Mouse (Mus musculus): ENCODE results near the gene Fam189a2. TPM values are rescaled to one million over a fixed set of nuclear protein-coding genes. Genes with fewer than 3 reads are reported as not detected.

Fam189a2 gene
- polyA plus RNA-seq, 1 experiment from 2014 or later = 0.27 TPM

- H3K27me3 ChIP-seq (ENCODE audit: control insufficient read depth, insufficient read depth, low read length) = no peaks in the 10 kb centered on the region
- no peaks in the 10 kb centered on the region for H3K36me3 ChIP-seq (ENCODE audit: control insufficient read depth, insufficient read depth, low read length)
- no peak for DNase-seq (ENCODE audit: low spot score)
- no peak for ATAC-seq (ENCODE audit: insufficient number of reproducible peaks, low FRiP score, low TSS enrichment, low read depth)
- WGBS = 75% methylated on average over 3 of the region's 3 CpGs
- no peaks in the 10 kb centered on the region for H3K4me1 ChIP-seq (ENCODE audit: control insufficient read depth, insufficient read depth, low read length)
- H3K4me2 ChIP-seq (ENCODE audit: low read depth, severe bottlenecking) = no peak overlapping the region
- no peak overlapping the region for H3K4me3 ChIP-seq (ENCODE audit: low read depth, low read length)
- no peaks in the 10 kb centered on the region for H3K9me3 ChIP-seq (ENCODE audit: control insufficient read depth, low read length)
- no peak overlapping the region for H3K9ac ChIP-seq (ENCODE audit: low read length)
- no peak overlapping the region for H3K27ac ChIP-seq (replicated peaks; ENCODE audit: low read depth, low read length)
Measured at GRCm38 (mm10) chr19:23980598-23980997, 50.2 kb downstream of the Fam189a2 start.

DNA sequence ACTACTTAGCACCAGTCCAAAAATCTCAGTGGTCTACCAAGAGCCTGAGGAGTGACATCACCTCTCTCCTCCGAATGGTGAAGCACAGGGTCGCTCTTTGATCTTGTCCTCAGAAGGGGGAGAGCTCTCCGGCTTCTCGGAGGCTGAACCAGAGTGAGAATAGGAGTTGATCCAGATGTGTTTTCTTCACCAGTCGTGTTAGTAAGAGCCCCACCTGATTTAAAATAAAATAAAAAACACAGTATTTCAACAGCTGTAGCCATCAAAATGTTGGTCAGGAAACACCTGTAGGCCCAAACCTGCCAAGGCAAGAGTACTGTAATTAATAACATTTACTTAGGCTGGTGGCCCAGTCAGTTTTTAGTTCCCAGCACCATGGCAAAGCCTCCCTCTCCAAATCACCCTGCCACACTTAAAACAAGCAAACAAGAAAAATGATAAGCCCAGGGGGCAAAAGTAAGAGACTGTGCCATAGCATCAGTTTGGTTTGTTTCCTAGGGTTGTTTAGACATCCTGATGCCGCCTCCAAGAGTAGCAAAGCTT lies 52.8 kb downstream of the Fam189a2 start:
- DNase-seq (ENCODE audit: low spot score) (no peak), ATAC-seq (ENCODE audit: insufficient number of reproducible peaks, low FRiP score, low TSS enrichment, low read depth) (no peak)
- Histone ChIP-seq H3K4me2 (ENCODE audit: low read depth, severe bottlenecking) (no peak overlapping the region), H3K9ac (ENCODE audit: low read length) (no peak overlapping the region), H3K4me3 (ENCODE audit: low read depth, low read length) (no peak overlapping the region), H3K27ac (replicated peaks; ENCODE audit: low read depth, low read length) (no peak overlapping the region), H3K27me3 (ENCODE audit: control insufficient read depth, insufficient read depth, low read length) (no peaks in the 10 kb centered on the region), H3K36me3 (ENCODE audit: control insufficient read depth, insufficient read depth, low read length) (no peaks in the 10 kb centered on the region), H3K9me3 (ENCODE audit: control insufficient read depth, low read length) (no peaks in the 10 kb centered on the region), H3K4me1 (ENCODE audit: control insufficient read depth, insufficient read depth, low read length) (no peaks in the 10 kb centered on the region)
- WGBS = 42% methylated on average over 6 of the region's 6 CpGs

DNA sequence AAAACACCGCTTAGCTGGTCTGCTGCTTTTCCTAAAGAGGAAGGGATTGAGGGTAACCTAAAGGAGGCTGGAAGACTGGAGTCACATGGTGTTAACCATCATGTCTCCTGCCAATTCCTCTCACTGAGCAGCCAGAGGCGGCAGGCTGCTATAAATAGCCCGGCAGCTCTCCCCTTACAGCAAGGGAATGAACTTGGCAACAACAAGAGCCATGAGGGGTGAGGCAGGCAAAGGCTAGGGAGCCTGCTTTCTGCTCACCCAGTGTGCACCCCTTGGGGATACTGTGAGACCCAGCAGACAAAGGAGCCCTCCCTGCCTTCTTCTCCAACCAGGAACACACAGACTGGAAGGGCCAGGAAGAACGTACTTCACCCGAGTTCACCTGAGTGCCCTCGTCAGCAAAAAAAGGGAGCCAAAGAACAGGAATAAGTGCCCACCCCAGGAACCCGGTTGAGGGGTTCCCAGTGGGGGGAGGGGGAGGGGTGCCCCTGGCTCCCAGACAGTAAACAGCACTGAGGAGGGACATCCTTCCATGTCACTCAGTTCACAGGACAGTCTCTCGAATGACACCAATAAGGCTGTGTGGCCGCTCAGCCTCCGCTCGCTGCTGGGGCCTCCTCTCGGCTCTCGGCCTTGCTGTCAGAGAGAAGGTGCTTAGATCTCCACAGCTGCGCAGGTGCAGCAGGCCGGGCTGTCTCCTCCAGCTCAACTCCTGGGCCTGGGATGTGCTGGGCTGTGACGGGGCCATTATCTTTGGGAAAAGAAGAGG lies 57.8 kb downstream of the Fam189a2 start:
- ATAC-seq (ENCODE audit: insufficient number of reproducible peaks, low FRiP score, low TSS enrichment, low read depth) (peak; percentile 39; the same call in 1 of the 2 replicates), DNase-seq (ENCODE audit: low spot score) (no peak)
- Histone ChIP-seq H3K36me3 (ENCODE audit: control insufficient read depth, insufficient read depth, low read length) (no peaks in the 10 kb centered on the region), H3K4me1 (ENCODE audit: control insufficient read depth, insufficient read depth, low read length) (no peaks in the 10 kb centered on the region), H3K27me3 (ENCODE audit: control insufficient read depth, insufficient read depth, low read length) (no peaks in the 10 kb centered on the region), H3K4me3 (ENCODE audit: low read depth, low read length) (no peak overlapping the region), H3K4me2 (ENCODE audit: low read depth, severe bottlenecking) (no peak overlapping the region), H3K9me3 (ENCODE audit: control insufficient read depth, low read length) (no peaks in the 10 kb centered on the region), H3K9ac (ENCODE audit: low read length) (no peak overlapping the region), H3K27ac (replicated peaks; ENCODE audit: low read depth, low read length) (no peak overlapping the region)
- 54% methylated on average over 16 of the region's 16 CpGs for WGBS

- Histone ChIP-seq H3K4me2 (ENCODE audit: low read depth, severe bottlenecking) (no peak overlapping the region), H3K4me3 (ENCODE audit: low read depth, low read length) (no peak overlapping the region), H3K9ac (ENCODE audit: low read length) (no peak overlapping the region), H3K27ac (replicated peaks; ENCODE audit: low read depth, low read length) (no peak overlapping the region), H3K4me1 (ENCODE audit: control insufficient read depth, insufficient read depth, low read length) (no peaks in the 10 kb centered on the region), H3K36me3 (ENCODE audit: control insufficient read depth, insufficient read depth, low read length) (no peaks in the 10 kb centered on the region), H3K9me3 (ENCODE audit: control insufficient read depth, low read length) (no peaks in the 10 kb centered on the region), H3K27me3 (ENCODE audit: control insufficient read depth, insufficient read depth, low read length) (no peaks in the 10 kb centered on the region)
- WGBS = 89% methylated on average over 7 of the region's 7 CpGs
- ATAC-seq (ENCODE audit: insufficient number of reproducible peaks, low FRiP score, low TSS enrichment, low read depth) = no peak
- no peak for DNase-seq (ENCODE audit: low spot score)
Measured at GRCm38 (mm10) chr19:23971391-23971790, 59.4 kb downstream of the Fam189a2 start.

- no peak overlapping the region for H3K4me2 ChIP-seq (ENCODE audit: low read depth, severe bottlenecking)
Measured at GRCm38 (mm10) chr19:23970374-23970773, 60.4 kb downstream of the Fam189a2 start.

DNA sequence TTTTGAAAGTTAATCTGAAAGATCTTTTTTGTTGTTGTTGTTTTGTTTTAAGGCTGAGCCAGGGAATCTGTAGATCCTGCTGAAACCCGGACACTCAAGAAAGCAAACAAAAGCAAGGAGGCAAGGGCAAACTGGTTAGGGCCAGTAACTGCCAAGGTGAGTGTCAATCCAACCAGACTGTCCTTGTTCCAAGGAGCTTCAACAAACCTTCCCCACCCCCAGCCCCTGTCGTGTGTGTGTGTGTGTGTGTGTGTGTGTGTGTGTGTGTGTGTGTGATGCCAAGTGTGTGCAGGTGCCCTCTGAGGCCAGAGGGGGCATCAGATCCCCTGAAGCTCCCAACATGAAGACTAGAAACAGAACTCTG lies 62.0 kb downstream of the Fam189a2 start:
- H3K36me3 ChIP-seq (ENCODE audit: control insufficient read depth, insufficient read depth, low read length) = no peaks in the 10 kb centered on the region
- ATAC-seq (ENCODE audit: insufficient number of reproducible peaks, low FRiP score, low TSS enrichment, low read depth) (no peak), DNase-seq (ENCODE audit: low spot score) (no peak)
- H3K27me3 ChIP-seq (ENCODE audit: control insufficient read depth, insufficient read depth, low read length) = no peaks in the 10 kb centered on the region
- H3K27ac ChIP-seq (replicated peaks; ENCODE audit: low read depth, low read length) = no peak overlapping the region
- WGBS = 87% methylated on average over 2 of the region's 2 CpGs
- no peaks in the 10 kb centered on the region for H3K4me1 ChIP-seq (ENCODE audit: control insufficient read depth, insufficient read depth, low read length)
- no peaks in the 10 kb centered on the region for H3K9me3 ChIP-seq (ENCODE audit: control insufficient read depth, low read length)
- no peak overlapping the region for H3K4me2 ChIP-seq (ENCODE audit: low read depth, severe bottlenecking)
- no peak overlapping the region for H3K4me3 ChIP-seq (ENCODE audit: low read depth, low read length)
- H3K9ac ChIP-seq (ENCODE audit: low read length) = no peak overlapping the region

More at GRCm38 (mm10) chr19:23970374-23970773, 60.4 kb downstream of the Fam189a2 start:
- H3K36me3 ChIP-seq (ENCODE audit: control insufficient read depth, insufficient read depth, low read length) = no peaks in the 10 kb centered on the region
- H3K27me3 ChIP-seq (ENCODE audit: control insufficient read depth, insufficient read depth, low read length) = no peaks in the 10 kb centered on the region
- H3K4me1 ChIP-seq (ENCODE audit: control insufficient read depth, insufficient read depth, low read length) = no peaks in the 10 kb centered on the region
- no peak overlapping the region for H3K4me3 ChIP-seq (ENCODE audit: low read depth, low read length)
- H3K9me3 ChIP-seq (ENCODE audit: control insufficient read depth, low read length) = no peaks in the 10 kb centered on the region
- no peak overlapping the region for H3K27ac ChIP-seq (replicated peaks; ENCODE audit: low read depth, low read length)
- no peak for DNase-seq (ENCODE audit: low spot score)
- no peak for ATAC-seq (ENCODE audit: insufficient number of reproducible peaks, low FRiP score, low TSS enrichment, low read depth)
- 98% methylated on average over 3 of the region's 3 CpGs for WGBS
- no peak overlapping the region for H3K9ac ChIP-seq (ENCODE audit: low read length)

- no peaks in the 10 kb centered on the region for H3K4me1 ChIP-seq (ENCODE audit: control insufficient read depth, insufficient read depth, low read length)
- H3K9ac ChIP-seq (ENCODE audit: low read length) = no peak overlapping the region
- no peak for ATAC-seq (ENCODE audit: insufficient number of reproducible peaks, low FRiP score, low TSS enrichment, low read depth)
- no peak overlapping the region for H3K27ac ChIP-seq (replicated peaks; ENCODE audit: low read depth, low read length)
- DNase-seq (ENCODE audit: low spot score) = no peak
- no peaks in the 10 kb centered on the region for H3K27me3 ChIP-seq (ENCODE audit: control insufficient read depth, insufficient read depth, low read length)
- no peaks in the 10 kb centered on the region for H3K36me3 ChIP-seq (ENCODE audit: control insufficient read depth, insufficient read depth, low read length)
- H3K4me3 ChIP-seq (ENCODE audit: low read depth, low read length) = no peak overlapping the region
- H3K9me3 ChIP-seq (ENCODE audit: control insufficient read depth, low read length) = no peaks in the 10 kb centered on the region
- H3K4me2 ChIP-seq (ENCODE audit: low read depth, severe bottlenecking) = no peak overlapping the region
- WGBS = 76% methylated on average over 5 of the region's 5 CpGs
Measured at GRCm38 (mm10) chr19:23968125-23968861, 62.5 kb downstream of the Fam189a2 start.

- DNase-seq (ENCODE audit: low spot score) = no peak
- H3K4me3 ChIP-seq (ENCODE audit: low read depth, low read length) = no peak overlapping the region
- H3K36me3 ChIP-seq (ENCODE audit: control insufficient read depth, insufficient read depth, low read length) = no peaks in the 10 kb centered on the region
- H3K9me3 ChIP-seq (ENCODE audit: control insufficient read depth, low read length) = no peaks in the 10 kb centered on the region
- H3K4me1 ChIP-seq (ENCODE audit: control insufficient read depth, insufficient read depth, low read length) = no peaks in the 10 kb centered on the region
- WGBS = 77% methylated on average over 2 of the region's 2 CpGs
- ATAC-seq (ENCODE audit: insufficient number of reproducible peaks, low FRiP score, low TSS enrichment, low read depth) = no peak
- no peak overlapping the region for H3K9ac ChIP-seq (ENCODE audit: low read length)
- H3K27me3 ChIP-seq (ENCODE audit: control insufficient read depth, insufficient read depth, low read length) = no peaks in the 10 kb centered on the region
- no peak overlapping the region for H3K27ac ChIP-seq (replicated peaks; ENCODE audit: low read depth, low read length)
- no peak overlapping the region for H3K4me2 ChIP-seq (ENCODE audit: low read depth, severe bottlenecking)
Measured at GRCm38 (mm10) chr19:23967156-23967555, 63.7 kb downstream of the Fam189a2 start.
